Comparison of ENCODE assay signal across 20 mouse cellular contexts in the genomic region with DNA sequence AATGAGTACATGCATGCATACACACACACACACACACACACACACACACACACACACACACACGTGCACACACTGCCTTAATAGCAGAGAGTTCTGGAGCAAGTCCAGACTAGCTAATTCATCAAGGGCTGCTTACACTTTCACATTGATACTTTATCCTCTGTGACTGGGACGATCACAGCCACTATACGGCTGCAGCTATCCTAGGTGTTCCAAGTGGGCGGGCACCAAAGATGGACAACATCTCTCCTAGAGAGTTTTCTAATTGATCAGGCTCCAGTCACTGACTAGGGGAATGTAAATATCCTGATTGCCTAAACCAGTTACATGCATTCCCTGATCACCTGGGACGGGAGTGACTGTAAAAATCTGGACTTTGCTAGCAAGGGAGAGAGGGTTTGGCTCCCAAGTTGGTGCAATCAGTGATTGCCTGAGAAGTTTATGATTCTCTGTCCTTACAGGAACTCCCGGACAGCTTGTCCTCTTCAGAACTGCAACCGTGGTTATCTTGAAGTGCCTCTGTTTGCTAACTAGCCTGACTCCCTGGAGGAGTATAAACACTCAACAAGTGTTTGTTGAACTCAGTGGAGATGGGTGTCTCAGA. TPM values are rescaled to one million over a fixed set of nuclear protein-coding genes. Genes with fewer than 3 reads are reported as not detected.
DNase-seq lines count a peak whose midpoint lies in the region; ATAC-seq and TF ChIP-seq lines count a peak whose summit lies in the region.
"Had no signal": no experiment of that assay in that cellular context is flagged by ENCODE, and none has a peak within 500 bp of the region (broad histone marks: within the 10 kb centered on the region; RNA-seq: fewer than 3 reads in every experiment).

No protein-coding gene starts in this region.

- TF ChIP-seq CTCF in kidney, postnatal 0 days (IDR thresholded peaks at IDR 0.05; ENCODE audit: low read depth): no peak
- no peak for TF ChIP-seq CTCF in lung, postnatal 0 days (IDR thresholded peaks at IDR 0.05)
- no peak for TF ChIP-seq CTCF in liver, postnatal 0 days (IDR thresholded peaks at IDR 0.05; ENCODE audit: low read depth)

- ATAC-seq in kidney, postnatal 0 days (replicated peaks; ENCODE audit: low FRiP score, low read depth): no peak
- ATAC-seq in lung, postnatal 0 days: no peak
- peak; percentile 74 for ATAC-seq in liver, postnatal 0 days
- ATAC-seq in megakaryocyte, adult 5-6 weeks (ENCODE audit: poor library complexity, severe bottlenecking): no peak
- ATAC-seq: forebrain, embryonic 15.5 days had no signal

- intact Hi-C loops in left cerebral cortex, postnatal 25 days (cut with DNase I): no loop called here

- H3K4me3 ChIP-seq in kidney, postnatal 0 days (replicated peaks; ENCODE audit: low read depth, low read length): no peak overlapping the region
- no peak overlapping the region for H3K4me3 ChIP-seq in lung, postnatal 0 days (ENCODE audit: low read depth, low read length)
- H3K4me3 ChIP-seq in liver, postnatal 0 days (ENCODE audit: low read depth, low read length): no peak overlapping the region
- H3K4me3 ChIP-seq: embryonic facial prominence, embryonic 10.5 days; forebrain, embryonic 10.5 days; forebrain, embryonic 15.5 days; heart, adult 2 months; heart, embryonic 12.5 days; hindbrain, embryonic 10.5 days had no signal

- no peak overlapping the region for H3K4me2 ChIP-seq in kidney, postnatal 0 days (ENCODE audit: low read length)
- H3K4me2 ChIP-seq in lung, postnatal 0 days (replicated peaks; ENCODE audit: low read depth, low read length): no peak overlapping the region
- 0 out of 2 replicates have a peak overlapping the region, but pooled peaks have one; percentile 3 for H3K4me2 ChIP-seq in liver, postnatal 0 days (ENCODE audit: low read depth, low read length)
- H3K4me2 ChIP-seq: forebrain, embryonic 15.5 days; heart, embryonic 12.5 days; hindbrain, embryonic 14.5 days had no signal

- WGBS in kidney, postnatal 0 days: 37% methylated on average over 7 of the region's 7 CpGs
- WGBS in lung, postnatal 0 days: 22% methylated on average over 7 of the region's 7 CpGs
- 53% methylated on average over 7 of the region's 7 CpGs for WGBS in liver, postnatal 0 days (ENCODE audit: insufficient replicate concordance)

- no peaks in the 10 kb centered on the region for H3K27me3 ChIP-seq in kidney, postnatal 0 days (ENCODE audit: insufficient read depth, low read length)
- no peaks in the 10 kb centered on the region for H3K27me3 ChIP-seq in lung, postnatal 0 days (replicated peaks; ENCODE audit: insufficient read depth, low read length)
- H3K27me3 ChIP-seq in liver, postnatal 0 days (ENCODE audit: insufficient read depth, low read length): no peaks in the 10 kb centered on the region
- H3K27me3 ChIP-seq: forebrain, embryonic 15.5 days; heart, embryonic 12.5 days had no signal

- DNase-seq in kidney, postnatal 0 days (ENCODE audit: low spot score): peak; percentile 45
- DNase-seq in kidney, postnatal 4 days: no peak
- DNase-seq in lung, postnatal 0 days (ENCODE audit: low spot score): peak; percentile 32
- DNase-seq in lung, postnatal 36 days: no peak
- DNase-seq in liver, postnatal 0 days: no peak
- DNase-seq in left cerebral cortex, postnatal 25 days (ENCODE audit: low spot score in 2 of 2): no peak
- no peak for DNase-seq in frontal cortex, postnatal 25 days (ENCODE audit: low spot score in 2 of 2)
- DNase-seq: adrenal gland, postnatal 10 days; cerebellum, adult 11-12 months; cerebellum, adult 9-10 months; cerebellum, postnatal 25 days; gastrocnemius, postnatal 10 days had no signal

- no peak for TF ChIP-seq EP300 in lung, postnatal 0 days (IDR thresholded peaks at IDR 0.05)
- TF ChIP-seq EP300 in liver, postnatal 0 days (IDR thresholded peaks at IDR 0.05; ENCODE audit: low read depth): no peak

- no peaks in the 10 kb centered on the region for H3K36me3 ChIP-seq in kidney, postnatal 0 days (ENCODE audit: insufficient read depth, low read length)
- no peaks in the 10 kb centered on the region for H3K36me3 ChIP-seq in lung, postnatal 0 days (ENCODE audit: insufficient read depth, low read length)
- no peaks in the 10 kb centered on the region for H3K36me3 ChIP-seq in liver, postnatal 0 days (replicated peaks; ENCODE audit: insufficient read depth, low read length)
- H3K36me3 ChIP-seq: embryonic facial prominence, embryonic 10.5 days; forebrain, embryonic 10.5 days; forebrain, embryonic 15.5 days; heart, embryonic 12.5 days; hindbrain, embryonic 10.5 days had no signal

- no peak overlapping the region for H3K9ac ChIP-seq in kidney, postnatal 0 days (ENCODE audit: low read depth, low read length)
- no peak overlapping the region for H3K9ac ChIP-seq in lung, postnatal 0 days (replicated peaks; ENCODE audit: low read depth)
- H3K9ac ChIP-seq in liver, postnatal 0 days (replicated peaks): no peak overlapping the region
- H3K9ac ChIP-seq: forebrain, embryonic 15.5 days; heart, embryonic 12.5 days; hindbrain, embryonic 14.5 days had no signal

- no peaks in the 10 kb centered on the region for H3K4me1 ChIP-seq in kidney, postnatal 0 days (replicated peaks; ENCODE audit: insufficient read depth, low read length)
- H3K4me1 ChIP-seq in lung, postnatal 0 days (ENCODE audit: insufficient read depth, low read depth, low read length): no peaks in the 10 kb centered on the region
- peaks cover 23% of the 10 kb centered on the region for H3K4me1 ChIP-seq in liver, postnatal 0 days (ENCODE audit: insufficient read depth)
- H3K4me1 ChIP-seq: forebrain, embryonic 10.5 days; forebrain, embryonic 15.5 days had no signal

- no peak overlapping the region for H3K27ac ChIP-seq in kidney, postnatal 0 days
- no peak overlapping the region for H3K27ac ChIP-seq in lung, postnatal 0 days (ENCODE audit: low read length)
- peak overlapping the region; percentile 75 for H3K27ac ChIP-seq in liver, postnatal 0 days (ENCODE audit: low read depth)
- H3K27ac ChIP-seq: embryonic facial prominence, embryonic 10.5 days; forebrain, embryonic 10.5 days; forebrain, embryonic 15.5 days; heart, adult 2 months; hindbrain, embryonic 10.5 days; hindbrain, embryonic 14.5 days had no signal

- no peaks in the 10 kb centered on the region for H3K9me3 ChIP-seq in kidney, postnatal 0 days (replicated peaks; ENCODE audit: low read length)
- no peaks in the 10 kb centered on the region for H3K9me3 ChIP-seq in lung, postnatal 0 days (ENCODE audit: low read length)
- H3K9me3 ChIP-seq in liver, postnatal 0 days (ENCODE audit: low read length): no peaks in the 10 kb centered on the region
- H3K9me3 ChIP-seq: embryonic facial prominence, embryonic 10.5 days; forebrain, embryonic 10.5 days; forebrain, embryonic 15.5 days; heart, embryonic 12.5 days; hindbrain, embryonic 10.5 days had no signal

RNA-seq across cellular contexts. Expression of a gene that starts 10.0 kb away (rescaled TPM):
- 26.2 and 27.0 TPM in 2 replicates for polyA plus RNA-seq in kidney, postnatal 0 days (2015; fragmentation: Nextera tagmentation; extraction: Ambion mirVana)
- polyA plus RNA-seq in lung, postnatal 0 days (2015; fragmentation: Nextera tagmentation; extraction: Ambion mirVana): 39.1 and 41.9 TPM in 2 replicates
- polyA plus RNA-seq in liver, postnatal 0 days (2015; fragmentation: Nextera tagmentation; extraction: Ambion mirVana): 11.3 and 13.0 TPM in 2 replicates
- 10 to 100 TPM in 1 of 2 experiments, 1 to 10 TPM in 1; 8.8 to 10.2 TPM for total RNA-seq in left cerebral cortex, postnatal 25 days (2021)
- 82.5 and 89.6 TPM in 2 replicates for total RNA-seq in megakaryocyte, adult 5-6 weeks (2015)
- total RNA-seq in megakaryocyte, adult 5-6 weeks (2017): 120 and 128 TPM in 2 replicates

RNA-seq across cellular contexts. Expression of a gene that starts 11.8 kb away (rescaled TPM):
- 42.6 and 44.5 TPM in 2 replicates for polyA plus RNA-seq in kidney, postnatal 0 days (2015; fragmentation: Nextera tagmentation; extraction: Ambion mirVana)
- polyA plus RNA-seq in lung, postnatal 0 days (2015; fragmentation: Nextera tagmentation; extraction: Ambion mirVana): 71.0 and 75.4 TPM in 2 replicates
- 44.7 and 49.2 TPM in 2 replicates for polyA plus RNA-seq in liver, postnatal 0 days (2015; fragmentation: Nextera tagmentation; extraction: Ambion mirVana)
- total RNA-seq in left cerebral cortex, postnatal 25 days (2021): 100 to 1,000 TPM; 277 to 285 TPM
- 85.5 and 104 TPM in 2 replicates for total RNA-seq in megakaryocyte, adult 5-6 weeks (2015)
- 62.4 and 72.2 TPM in 2 replicates for total RNA-seq in megakaryocyte, adult 5-6 weeks (2017)

RNA-seq across cellular contexts. Expression of a gene that starts 33.9 kb away (rescaled TPM):
- polyA plus RNA-seq in kidney, postnatal 0 days (2015; fragmentation: Nextera tagmentation; extraction: Ambion mirVana): 6.6 and 6.9 TPM in 2 replicates
- 5.0 and 6.3 TPM in 2 replicates for polyA plus RNA-seq in lung, postnatal 0 days (2015; fragmentation: Nextera tagmentation; extraction: Ambion mirVana)
- 5.6 and 6.3 TPM in 2 replicates for polyA plus RNA-seq in liver, postnatal 0 days (2015; fragmentation: Nextera tagmentation; extraction: Ambion mirVana)
- 1 to 10 TPM; 3.6 to 3.9 TPM for total RNA-seq in left cerebral cortex, postnatal 25 days (2021)
- 15.2 and 18.4 TPM in 2 replicates for total RNA-seq in megakaryocyte, adult 5-6 weeks (2015)
- total RNA-seq in megakaryocyte, adult 5-6 weeks (2017): 17.0 and 17.5 TPM in 2 replicates

RNA-seq across cellular contexts. Expression of a gene that starts 35.6 kb away (rescaled TPM):
- 21.5 and 24.3 TPM in 2 replicates for polyA plus RNA-seq in kidney, postnatal 0 days (2015; fragmentation: Nextera tagmentation; extraction: Ambion mirVana)
- 7.7 and 8.4 TPM in 2 replicates for polyA plus RNA-seq in lung, postnatal 0 days (2015; fragmentation: Nextera tagmentation; extraction: Ambion mirVana)
- 2.4 and 4.3 TPM in 2 replicates for polyA plus RNA-seq in liver, postnatal 0 days (2015; fragmentation: Nextera tagmentation; extraction: Ambion mirVana)
- 10 to 100 TPM; 40.2 to 43.9 TPM for total RNA-seq in left cerebral cortex, postnatal 25 days (2021)
- total RNA-seq in megakaryocyte, adult 5-6 weeks (2015): 2.0 and 2.6 TPM in 2 replicates
- 2.3 and 2.4 TPM in 2 replicates for total RNA-seq in megakaryocyte, adult 5-6 weeks (2017)

Comparison
In these comparisons a context has a peak if more than half of its experiments do, and no peak if none do; other contexts are left out.
1. DNase-seq: peak in kidney, postnatal 0 days (single experiment) and lung, postnatal 0 days (single experiment); none in kidney, postnatal 4 days (0 of 2), lung, postnatal 36 days (single experiment), liver, postnatal 0 days (single experiment), left cerebral cortex, postnatal 25 days (0 of 2) and frontal cortex, postnatal 25 days (0 of 2).